Mouse (Mus musculus): ENCODE data around the gene Yju2. TPM values are rescaled to one million over a fixed set of nuclear protein-coding genes. Genes with fewer than 3 reads are reported as not detected.

Gene Yju2
- polyA plus RNA-seq, 1 experiment from 2014 or later, result 10.2 TPM

DNA sequence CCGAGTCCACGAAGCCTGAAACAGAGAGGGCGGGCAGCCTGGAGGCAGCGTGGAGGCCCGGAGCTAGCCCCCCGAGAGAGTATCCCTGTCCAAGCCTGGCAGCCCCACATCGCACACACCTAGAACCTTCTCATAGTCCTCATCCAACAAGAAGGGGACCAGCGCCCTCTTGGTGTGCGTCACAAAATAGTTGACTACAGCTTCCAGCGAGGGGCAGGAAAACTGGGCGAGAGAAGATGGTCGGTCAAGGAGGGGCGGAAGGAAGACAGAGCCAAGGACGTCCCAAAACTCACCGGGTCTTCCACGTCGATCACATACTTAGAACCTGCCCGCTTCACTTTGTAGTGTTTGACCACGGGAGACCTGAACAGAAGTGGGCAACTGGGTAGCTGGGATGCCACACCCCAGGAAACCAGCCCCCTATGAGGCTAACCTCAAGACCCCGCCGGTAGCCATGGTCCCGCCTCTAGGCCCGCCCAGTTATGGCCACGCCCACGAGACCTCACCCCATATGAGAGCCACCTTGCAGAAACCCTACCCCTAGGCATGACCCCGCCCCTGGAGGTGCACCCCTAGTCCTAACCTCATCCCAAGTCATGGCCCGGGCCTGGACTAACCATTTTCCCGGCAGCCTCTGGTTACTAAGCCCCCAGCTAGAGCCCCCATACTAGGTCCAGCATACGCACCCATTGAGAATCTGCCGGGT is 41.0 kb downstream of the Yju2 start:
- TF ChIP-seq CTCF (IDR thresholded peaks at IDR 0.05; ENCODE audit: low read depth), result peak; percentile 11; the same call in 1 of the 2 replicates
- 34% methylated on average over 30 of the region's 30 CpGs for WGBS
- Histone ChIP-seq H3K9me3 (ENCODE audit: control insufficient read depth) (no peaks in the 10 kb centered on the region), H3K4me2 (replicated peaks; ENCODE audit: low read depth) (no peak overlapping the region), H3K9ac (ENCODE audit: low read depth, low read length) (no peak overlapping the region), H3K27ac (ENCODE audit: low read depth, low read length) (no peak overlapping the region), H3K27me3 (replicated peaks; ENCODE audit: control insufficient read depth, insufficient read depth, low read length) (no peaks in the 10 kb centered on the region), H3K4me1 (replicated peaks; ENCODE audit: control insufficient read depth, insufficient read depth, low read length) (no peaks in the 10 kb centered on the region), H3K36me3 (ENCODE audit: control insufficient read depth, insufficient read depth) (peaks cover 24% of the 10 kb centered on the region), H3K4me3 (ENCODE audit: low read depth, low read length) (no peak overlapping the region)
- no peak for ATAC-seq

- WGBS, result 67% methylated on average over 3 of the region's 3 CpGs
- H3K9ac ChIP-seq (ENCODE audit: low read depth, low read length), result no peak overlapping the region
- H3K27ac ChIP-seq (ENCODE audit: low read depth, low read length), result no peak overlapping the region
- peaks cover 15% of the 10 kb centered on the region for H3K36me3 ChIP-seq (ENCODE audit: control insufficient read depth, insufficient read depth)
- no peak for ATAC-seq
- no peaks in the 10 kb centered on the region for H3K9me3 ChIP-seq (ENCODE audit: control insufficient read depth)
- peaks cover 5% of the 10 kb centered on the region; the same call in 1 of the 2 replicates for H3K4me1 ChIP-seq (replicated peaks; ENCODE audit: control insufficient read depth, insufficient read depth, low read length)
- TF ChIP-seq CTCF (IDR thresholded peaks at IDR 0.05; ENCODE audit: low read depth), result no peak
- no peaks in the 10 kb centered on the region for H3K27me3 ChIP-seq (replicated peaks; ENCODE audit: control insufficient read depth, insufficient read depth, low read length)
- H3K4me2 ChIP-seq (replicated peaks; ENCODE audit: low read depth), result no peak overlapping the region
- no peak overlapping the region for H3K4me3 ChIP-seq (ENCODE audit: low read depth, low read length)
Observed at GRCm38 (mm10) chr17:56003000-56003399, 44.1 kb downstream of the Yju2 start.

GRCm38 (mm10) chr17:56005415-56006061 is 46.6 kb downstream of the Yju2 start, which contains the start of the genes Stap2 and Mpnd:
TSS of gene Stap2 (minus strand) at chr17:56005584.
TSS of gene Mpnd (plus strand) at chr17:56005711.
- peak within 1 kb of the TSS; percentile 40 for H3K9ac ChIP-seq (ENCODE audit: low read depth, low read length)
- 0 out of 2 replicates have a peak, but pooled peaks have one; percentile 16 for ATAC-seq
- WGBS, result 16% methylated on average over 13 of the region's 13 CpGs

GRCm38 (mm10) chr17:56006956-56007355 is 48.1 kb downstream of the Yju2 start:
- Histone ChIP-seq H3K9ac (ENCODE audit: low read depth, low read length) (no peak overlapping the region), H3K27me3 (replicated peaks; ENCODE audit: control insufficient read depth, insufficient read depth, low read length) (no peaks in the 10 kb centered on the region), H3K36me3 (ENCODE audit: control insufficient read depth, insufficient read depth) (peaks cover 11% of the 10 kb centered on the region; the same call in 1 of the 2 replicates), H3K27ac (ENCODE audit: low read depth, low read length) (peak overlapping the region; percentile 61), H3K4me3 (ENCODE audit: low read depth, low read length) (0 out of 2 replicates have a peak overlapping the region, but pooled peaks have one; percentile 9), H3K4me2 (replicated peaks; ENCODE audit: low read depth) (peak overlapping the region; percentile 71), H3K4me1 (replicated peaks; ENCODE audit: control insufficient read depth, insufficient read depth, low read length) (peaks cover 11% of the 10 kb centered on the region; the same call in 1 of the 2 replicates), H3K9me3 (ENCODE audit: control insufficient read depth) (no peaks in the 10 kb centered on the region)
- no peak for ATAC-seq
- 23% methylated on average over 10 of the region's 10 CpGs for WGBS
- TF ChIP-seq CTCF (IDR thresholded peaks at IDR 0.05; ENCODE audit: low read depth), result no peak

More at GRCm38 (mm10) chr17:56005415-56006061, 46.6 kb downstream of the Yju2 start, which contains the start of the genes Stap2 and Mpnd:
- Histone ChIP-seq H3K4me2 (replicated peaks; ENCODE audit: low read depth) (peak within 1 kb of the TSS; percentile 71), H3K4me3 (ENCODE audit: low read depth, low read length) (peak within 1 kb of the TSS; percentile 38), H3K4me1 (replicated peaks; ENCODE audit: control insufficient read depth, insufficient read depth, low read length) (peaks cover 11% of the 10 kb centered on the region; the same call in 1 of the 2 replicates), H3K27me3 (replicated peaks; ENCODE audit: control insufficient read depth, insufficient read depth, low read length) (no peaks in the 10 kb centered on the region), H3K36me3 (ENCODE audit: control insufficient read depth, insufficient read depth) (peaks cover 9% of the 10 kb centered on the region), H3K27ac (ENCODE audit: low read depth, low read length) (peak within 1 kb of the TSS; percentile 76), H3K9me3 (ENCODE audit: control insufficient read depth) (no peaks in the 10 kb centered on the region)
- no peak for TF ChIP-seq CTCF (IDR thresholded peaks at IDR 0.05; ENCODE audit: low read depth)

GRCm38 (mm10) chr17:56007444-56008355 is 48.8 kb downstream of the Yju2 start:
- H3K4me3 ChIP-seq (ENCODE audit: low read depth, low read length), result peak overlapping the region; percentile 87; the same call in 1 of the 2 replicates
- H3K9ac ChIP-seq (ENCODE audit: low read depth, low read length), result no peak overlapping the region
- WGBS, result 12% methylated on average over 13 of the region's 14 CpGs
- peak overlapping the region; percentile 94 for H3K4me2 ChIP-seq (replicated peaks; ENCODE audit: low read depth)
- peak; percentile 40 for ATAC-seq
- peak overlapping the region; percentile 79; the same call in 1 of the 2 replicates for H3K27ac ChIP-seq (ENCODE audit: low read depth, low read length)
- peak; percentile 30; the same call in 1 of the 2 replicates for TF ChIP-seq CTCF (IDR thresholded peaks at IDR 0.05; ENCODE audit: low read depth)
- H3K4me1 ChIP-seq (replicated peaks; ENCODE audit: control insufficient read depth, insufficient read depth, low read length), result peaks cover 11% of the 10 kb centered on the region; the same call in 1 of the 2 replicates
- no peaks in the 10 kb centered on the region for H3K27me3 ChIP-seq (replicated peaks; ENCODE audit: control insufficient read depth, insufficient read depth, low read length)
- peaks cover 13% of the 10 kb centered on the region; the same call in 1 of the 2 replicates for H3K36me3 ChIP-seq (ENCODE audit: control insufficient read depth, insufficient read depth)
- no peaks in the 10 kb centered on the region for H3K9me3 ChIP-seq (ENCODE audit: control insufficient read depth)

All from intestine, postnatal 0 days (tissue).